Mouse (Mus musculus): ENCODE data around the gene Axin2. TPM values are rescaled to one million over a fixed set of nuclear protein-coding genes. Genes with fewer than 3 reads are reported as not detected.

Axin2 gene
- polyA plus RNA-seq, 1 experiment from 2014 or later, result 13.5 TPM

- 4% methylated on average over 21 of the region's 21 CpGs for WGBS
- H3K9ac ChIP-seq, result no peak overlapping the region; the same call in 1 of the 2 replicates
- H3K27ac ChIP-seq, result peak overlapping the region; percentile 69; the same call in 1 of the 2 replicates
Observed at GRCm38 (mm10) chr11:108891871-108892380, 28.2 kb upstream of the Axin2 start.

GRCm38 (mm10) chr11:108892406-108892805 is 27.7 kb upstream of the Axin2 start:
- ATAC-seq (replicated peaks), result no peak
- no peak overlapping the region for H3K27ac ChIP-seq
- 7% methylated on average over 5 of the region's 7 CpGs for WGBS
- peaks cover 47% of the 10 kb centered on the region for H3K4me1 ChIP-seq
- no peaks in the 10 kb centered on the region for H3K9me3 ChIP-seq
- no peak overlapping the region for H3K4me3 ChIP-seq
- H3K4me2 ChIP-seq, result no peak overlapping the region
- H3K36me3 ChIP-seq (replicated peaks), result no peaks in the 10 kb centered on the region
- no peaks in the 10 kb centered on the region for H3K27me3 ChIP-seq (replicated peaks)
- H3K9ac ChIP-seq, result no peak overlapping the region

More at GRCm38 (mm10) chr11:108891871-108892380, 28.2 kb upstream of the Axin2 start:
- Histone ChIP-seq H3K4me1 (peaks cover 45% of the 10 kb centered on the region), H3K36me3 (replicated peaks) (no peaks in the 10 kb centered on the region), H3K9me3 (no peaks in the 10 kb centered on the region), H3K4me3 (peak overlapping the region; percentile 28), H3K4me2 (peak overlapping the region; percentile 55), H3K27me3 (replicated peaks) (no peaks in the 10 kb centered on the region)
- ATAC-seq (replicated peaks), result no peak

DNA sequence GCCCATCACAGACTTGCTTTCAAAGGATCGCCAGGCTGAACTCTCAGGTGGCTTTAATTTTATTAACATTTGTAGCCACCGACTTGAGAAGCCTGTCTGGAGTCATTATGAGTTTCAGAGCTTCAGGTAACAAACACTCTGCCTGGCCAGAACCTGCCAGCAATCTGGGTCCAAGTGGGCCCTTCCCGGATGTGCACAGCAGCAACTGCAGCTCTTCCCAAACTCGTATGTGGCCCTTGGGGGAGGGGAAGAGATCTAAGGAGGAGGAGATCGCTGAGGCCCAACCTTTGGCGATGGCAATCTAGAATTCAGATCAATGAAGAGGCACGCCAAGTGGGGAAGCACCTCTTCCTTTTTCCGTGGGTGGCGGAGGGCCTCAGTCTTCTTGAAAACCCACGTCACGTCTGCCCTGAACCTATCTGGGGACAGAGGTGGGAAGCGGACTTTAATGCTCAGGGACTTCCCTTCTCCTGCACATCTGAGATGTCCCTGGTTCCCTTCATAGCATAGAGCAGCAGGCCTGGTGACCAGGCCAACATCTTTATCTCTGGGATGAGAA is 26.8 kb upstream of the Axin2 start:
- H3K4me3 ChIP-seq, result no peak overlapping the region
- H3K36me3 ChIP-seq (replicated peaks), result no peaks in the 10 kb centered on the region
- H3K9ac ChIP-seq, result no peak overlapping the region
- H3K27me3 ChIP-seq (replicated peaks), result no peaks in the 10 kb centered on the region
- H3K9me3 ChIP-seq, result no peaks in the 10 kb centered on the region
- peaks cover 50% of the 10 kb centered on the region for H3K4me1 ChIP-seq
- no peak for ATAC-seq (replicated peaks)
- no peak overlapping the region for H3K4me2 ChIP-seq
- no peak overlapping the region for H3K27ac ChIP-seq
- 44% methylated on average over 12 of the region's 12 CpGs for WGBS

- Histone ChIP-seq H3K4me1 (peaks cover 50% of the 10 kb centered on the region), H3K9ac (no peak overlapping the region), H3K27me3 (replicated peaks) (no peaks in the 10 kb centered on the region), H3K4me3 (no peak overlapping the region), H3K27ac (no peak overlapping the region), H3K36me3 (replicated peaks) (no peaks in the 10 kb centered on the region), H3K9me3 (no peaks in the 10 kb centered on the region), H3K4me2 (no peak overlapping the region)
- ATAC-seq (replicated peaks), result no peak
- WGBS, result 31% methylated on average over 10 of the region's 10 CpGs
Observed at GRCm38 (mm10) chr11:108893855-108894510, 26.2 kb upstream of the Axin2 start.

- 80% methylated on average over 4 of the region's 4 CpGs for WGBS
- H3K4me3 ChIP-seq, result no peak overlapping the region
- no peaks in the 10 kb centered on the region for H3K9me3 ChIP-seq
- no peak overlapping the region for H3K9ac ChIP-seq
- H3K4me1 ChIP-seq, result peaks cover 27% of the 10 kb centered on the region
- no peaks in the 10 kb centered on the region for H3K27me3 ChIP-seq (replicated peaks)
- no peaks in the 10 kb centered on the region for H3K36me3 ChIP-seq (replicated peaks)
- no peak for ATAC-seq (replicated peaks)
- H3K27ac ChIP-seq, result no peak overlapping the region
- H3K4me2 ChIP-seq, result no peak overlapping the region
Observed at GRCm38 (mm10) chr11:108897034-108897433, 23.1 kb upstream of the Axin2 start.

GRCm38 (mm10) chr11:108898063-108898462 is 22.1 kb upstream of the Axin2 start:
- H3K4me1 ChIP-seq, result peaks cover 19% of the 10 kb centered on the region
- H3K9me3 ChIP-seq, result no peaks in the 10 kb centered on the region
- no peak overlapping the region; the same call in 1 of the 2 replicates for H3K27ac ChIP-seq
- no peak overlapping the region for H3K4me3 ChIP-seq
- H3K4me2 ChIP-seq, result no peak overlapping the region
- H3K36me3 ChIP-seq (replicated peaks), result no peaks in the 10 kb centered on the region
- no peaks in the 10 kb centered on the region for H3K27me3 ChIP-seq (replicated peaks)
- no peak overlapping the region for H3K9ac ChIP-seq
- no peak for ATAC-seq (replicated peaks)
- 75% methylated on average over 9 of the region's 9 CpGs for WGBS

DNA sequence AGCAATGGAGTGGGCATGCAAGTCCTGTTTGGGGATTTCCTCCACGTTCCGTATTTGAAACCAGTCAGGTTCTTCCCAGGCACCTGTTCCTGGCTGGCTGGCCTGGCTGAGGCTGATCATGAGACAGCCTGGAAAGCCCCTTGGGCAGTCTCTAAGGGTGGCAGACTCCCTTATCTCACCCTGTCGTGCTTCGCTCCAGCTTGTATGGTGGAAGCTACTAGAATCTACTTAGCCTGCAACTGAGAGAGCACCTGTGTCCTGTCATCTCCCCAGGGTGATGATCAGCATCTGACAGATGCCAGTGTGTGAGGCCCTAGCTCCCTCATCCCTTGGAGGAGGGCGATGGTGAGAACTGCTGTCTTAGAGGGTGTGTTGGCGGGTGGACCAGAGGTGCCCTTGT is 21.7 kb upstream of the Axin2 start:
- ATAC-seq (replicated peaks), result no peak
- Histone ChIP-seq H3K4me1 (peaks cover 15% of the 10 kb centered on the region; the same call in 1 of the 2 replicates), H3K27ac (no peak overlapping the region), H3K36me3 (replicated peaks) (no peaks in the 10 kb centered on the region), H3K9ac (no peak overlapping the region), H3K27me3 (replicated peaks) (no peaks in the 10 kb centered on the region), H3K9me3 (no peaks in the 10 kb centered on the region), H3K4me3 (no peak overlapping the region), H3K4me2 (no peak overlapping the region)
- WGBS, result 91% methylated on average over 6 of the region's 6 CpGs

GRCm38 (mm10) chr11:108900718-108901488 is 19.2 kb upstream of the Axin2 start:
- ATAC-seq (replicated peaks), result peak; percentile 62
- H3K9ac ChIP-seq, result no peak overlapping the region
- H3K4me1 ChIP-seq, result 0 out of 2 replicates have a peak, but pooled peaks cover 10% of the 10 kb centered on the region
- WGBS, result 79% methylated on average over 10 of the region's 10 CpGs
- no peaks in the 10 kb centered on the region for H3K27me3 ChIP-seq (replicated peaks)
- H3K9me3 ChIP-seq, result no peaks in the 10 kb centered on the region
- H3K27ac ChIP-seq, result no peak overlapping the region
- H3K4me2 ChIP-seq, result no peak overlapping the region
- no peak overlapping the region for H3K4me3 ChIP-seq
- H3K36me3 ChIP-seq (replicated peaks), result no peaks in the 10 kb centered on the region

GRCm38 (mm10) chr11:108901670-108902069 is 18.5 kb upstream of the Axin2 start:
- no peak overlapping the region for H3K27ac ChIP-seq
- WGBS, result 61% methylated on average over 7 of the region's 7 CpGs
- no peak overlapping the region for H3K9ac ChIP-seq
- H3K27me3 ChIP-seq (replicated peaks), result no peaks in the 10 kb centered on the region
- H3K4me3 ChIP-seq, result no peak overlapping the region
- no peak overlapping the region for H3K4me2 ChIP-seq
- H3K4me1 ChIP-seq, result 0 out of 2 replicates have a peak, but pooled peaks cover 10% of the 10 kb centered on the region
- no peak for ATAC-seq (replicated peaks)
- no peaks in the 10 kb centered on the region for H3K9me3 ChIP-seq
- H3K36me3 ChIP-seq (replicated peaks), result no peaks in the 10 kb centered on the region

- WGBS, result 81% methylated on average over 4 of the region's 4 CpGs
- Histone ChIP-seq H3K36me3 (replicated peaks) (no peaks in the 10 kb centered on the region), H3K27ac (no peak overlapping the region), H3K9ac (no peak overlapping the region), H3K4me3 (no peak overlapping the region), H3K4me1 (0 out of 2 replicates have a peak, but pooled peaks cover 9% of the 10 kb centered on the region), H3K4me2 (no peak overlapping the region), H3K9me3 (no peaks in the 10 kb centered on the region), H3K27me3 (replicated peaks) (no peaks in the 10 kb centered on the region)
- no peak for ATAC-seq (replicated peaks)
Observed at GRCm38 (mm10) chr11:108902303-108902702, 17.8 kb upstream of the Axin2 start.

- no peaks in the 10 kb centered on the region for H3K36me3 ChIP-seq (replicated peaks)
- no peak overlapping the region for H3K27ac ChIP-seq
- peaks cover 6% of the 10 kb centered on the region; the same call in 1 of the 2 replicates for H3K27me3 ChIP-seq (replicated peaks)
- ATAC-seq (replicated peaks), result no peak
- H3K4me2 ChIP-seq, result no peak overlapping the region
- H3K9ac ChIP-seq, result no peak overlapping the region
- no peak overlapping the region for H3K4me3 ChIP-seq
- no peaks in the 10 kb centered on the region for H3K9me3 ChIP-seq
- H3K4me1 ChIP-seq, result 0 out of 2 replicates have a peak, but pooled peaks cover 3% of the 10 kb centered on the region
- 79% methylated on average over 7 of the region's 7 CpGs for WGBS
Observed at GRCm38 (mm10) chr11:108906590-108907254, 13.4 kb upstream of the Axin2 start.
